In the genomic region with DNA sequence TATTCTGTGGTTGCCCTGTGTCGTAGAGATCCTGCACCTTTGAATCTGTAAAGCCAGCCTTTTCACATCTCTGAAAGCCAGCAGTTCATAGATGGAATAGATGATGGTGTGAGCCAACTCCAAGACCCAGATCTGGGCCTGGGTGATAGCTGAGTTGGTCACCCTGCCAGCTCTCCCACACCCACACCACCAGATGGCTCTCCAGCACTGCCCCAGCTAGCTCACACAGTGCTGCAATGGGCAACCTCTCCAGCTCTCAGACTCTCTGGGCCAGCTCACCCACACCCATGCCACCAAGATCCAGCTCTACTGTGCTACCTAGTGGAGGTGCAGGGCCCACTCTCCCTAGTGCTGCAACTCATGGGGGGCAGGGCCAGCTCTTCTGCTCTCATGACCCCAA, we compare ENCODE assay signal across 9 mouse cellular contexts. TPM values are rescaled to one million over a fixed set of nuclear protein-coding genes. Genes with fewer than 3 reads are reported as not detected.
DNase-seq lines count a peak whose midpoint lies in the region.
"Had no signal": no experiment of that assay in that cellular context is flagged by ENCODE, and none has a peak within 500 bp of the region (broad histone marks: within the 10 kb centered on the region; RNA-seq: fewer than 3 reads in every experiment).

No protein-coding gene starts in this region.

- no peak overlapping the region for H3K4me3 ChIP-seq in hindbrain, embryonic 10.5 days
- H3K4me3 ChIP-seq: heart, embryonic 13.5 days had no signal

- peak; percentile 6 for DNase-seq in kidney, adult 18-20 months
- no peak for DNase-seq in kidney, postnatal 14 days
- DNase-seq in retina, postnatal 1 day, result peak; percentile 13
- no peak for DNase-seq in retina, embryonic 14.5 days (ENCODE audit: low spot score)
- peak; percentile 84 for DNase-seq in cerebellum, adult 9-11 months
- no peak for DNase-seq in hindbrain, embryonic 10.5 days (ENCODE audit: low spot score)
- no peak for DNase-seq in heart, postnatal 4 days
- DNase-seq in lung, postnatal 36 days, result no peak

- peaks cover 21% of the 10 kb centered on the region for H3K4me1 ChIP-seq in hindbrain, embryonic 10.5 days (replicated peaks)

- H3K9me3 ChIP-seq in hindbrain, embryonic 10.5 days, result no peaks in the 10 kb centered on the region
- H3K9me3 ChIP-seq: heart, embryonic 13.5 days had no signal

- no peaks in the 10 kb centered on the region for H3K36me3 ChIP-seq in hindbrain, embryonic 10.5 days
- H3K36me3 ChIP-seq: heart, embryonic 13.5 days had no signal

- 94% methylated on average over 1 of the region's 1 CpGs for WGBS in hindbrain, embryonic 10.5 days

- H3K27me3 ChIP-seq in hindbrain, embryonic 10.5 days (ENCODE audit: insufficient read depth, poor library complexity, severe bottlenecking), result peaks cover 18% of the 10 kb centered on the region

- no peak overlapping the region for H3K27ac ChIP-seq in hindbrain, embryonic 10.5 days
- H3K27ac ChIP-seq: heart, embryonic 13.5 days had no signal

RNA-seq across cellular contexts. Expression of a gene that starts 3.6 kb away (rescaled TPM):
- 16.2 and 18.7 TPM in 2 replicates for polyA plus RNA-seq in hindbrain, embryonic 10.5 days (2016; fragmentation: Nextera tagmentation; extraction: Ambion mirVana)
- total RNA-seq in heart, postnatal 4 days (2021), result 10 to 100 TPM; 10.6 to 11.3 TPM

RNA-seq across cellular contexts. Expression of a gene that starts 29.2 kb away (rescaled TPM):
- polyA plus RNA-seq in hindbrain, embryonic 10.5 days (2016; fragmentation: Nextera tagmentation; extraction: Ambion mirVana), result 0.67 and 1.6 TPM in 2 replicates
- not detected for total RNA-seq in heart, postnatal 4 days (2021)
- polyA plus RNA-seq: heart, embryonic 13.5 days had no signal

Comparison
In these comparisons a context has a peak if more than half of its experiments do, and no peak if none do; other contexts are left out.
1. DNase-seq: peak in kidney, adult 18-20 months (single experiment), retina, postnatal 1 day (single experiment) and cerebellum, adult 9-11 months (single experiment); none in kidney, postnatal 14 days (single experiment), retina, embryonic 14.5 days (single experiment), hindbrain, embryonic 10.5 days (single experiment), heart, postnatal 4 days (single experiment) and lung, postnatal 36 days (single experiment).